ENCODE assay signal across 23 mouse cellular contexts in the genomic region with DNA sequence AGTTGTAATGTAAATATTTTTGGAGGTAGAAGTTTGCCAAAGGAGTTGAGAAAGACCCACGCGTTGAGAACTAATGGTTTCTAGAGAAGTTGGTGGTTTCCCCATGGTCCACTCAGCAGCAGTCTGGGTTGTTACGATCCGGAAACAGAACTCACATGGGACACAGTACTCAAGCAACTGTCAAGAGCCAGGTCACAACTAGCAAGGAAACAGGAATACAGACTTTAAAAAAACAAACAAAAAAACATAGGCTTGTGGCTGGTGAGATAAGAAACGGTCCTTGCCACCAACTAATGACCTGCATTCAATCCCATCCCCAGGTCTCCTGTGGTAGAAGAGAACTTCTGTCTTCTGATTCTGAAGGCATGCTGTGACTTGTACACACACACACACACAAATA. TPM values are rescaled to one million over a fixed set of nuclear protein-coding genes. Genes with fewer than 3 reads are reported as not detected.
A peak's percentile ranks its signal among the peaks of the same experiment; 100 is the strongest.
DNase-seq lines count a peak whose midpoint lies in the region; ATAC-seq lines count a peak whose summit lies in the region.
"Had no signal": no experiment of that assay in that cellular context is flagged by ENCODE, and none has a peak within 500 bp of the region (broad histone marks: within the 10 kb centered on the region; RNA-seq: fewer than 3 reads in every experiment).

No protein-coding gene starts in this region.

- ATAC-seq in granulocyte monocyte progenitor cell, adult 5-6 weeks (replicated peaks; ENCODE audit: poor library complexity, severe bottlenecking) = peak; percentile 98
- ATAC-seq in liver, embryonic 16.5 days (ENCODE audit: low read depth) = no peak
- ATAC-seq in monocyte, adult 5-6 weeks (replicated peaks; ENCODE audit: insufficient number of reproducible peaks, low FRiP score, low TSS enrichment, poor library complexity, severe bottlenecking) = no peak
- ATAC-seq in intestine, embryonic 15.5 days = no peak
- ATAC-seq: midbrain, embryonic 16.5 days had no signal

- H3K4me3 ChIP-seq in liver, embryonic 16.5 days (ENCODE audit: low read depth, low read length) = no peak overlapping the region
- no peak overlapping the region for H3K4me3 ChIP-seq in intestine, embryonic 15.5 days (replicated peaks)
- H3K4me3 ChIP-seq: forebrain, embryonic 12.5 days; gastrocnemius, adult 2 months; heart, embryonic 13.5 days; hindbrain, embryonic 13.5 days; layer of hippocampus, adult 2 months; limb, embryonic 13.5 days; midbrain, embryonic 10.5 days had no signal

- peaks cover 43% of the 10 kb centered on the region for H3K4me1 ChIP-seq in liver, embryonic 16.5 days (ENCODE audit: control insufficient read depth, low read depth, low read length)
- H3K4me1 ChIP-seq in intestine, embryonic 15.5 days (replicated peaks) = no peaks in the 10 kb centered on the region
- H3K4me1 ChIP-seq: forebrain, embryonic 12.5 days; heart, embryonic 13.5 days; hindbrain, embryonic 13.5 days; limb, embryonic 13.5 days; midbrain, embryonic 10.5 days had no signal

- no peaks in the 10 kb centered on the region for H3K9me3 ChIP-seq in liver, embryonic 16.5 days (replicated peaks; ENCODE audit: control insufficient read depth, low read length)
- no peaks in the 10 kb centered on the region for H3K9me3 ChIP-seq in intestine, embryonic 15.5 days
- H3K9me3 ChIP-seq: forebrain, embryonic 12.5 days; heart, embryonic 13.5 days; hindbrain, embryonic 13.5 days; limb, embryonic 13.5 days; midbrain, embryonic 10.5 days had no signal

- no peaks in the 10 kb centered on the region for H3K36me3 ChIP-seq in liver, embryonic 16.5 days (ENCODE audit: control insufficient read depth, insufficient read depth)
- no peaks in the 10 kb centered on the region for H3K36me3 ChIP-seq in intestine, embryonic 15.5 days
- H3K36me3 ChIP-seq: forebrain, embryonic 12.5 days; heart, embryonic 13.5 days; hindbrain, embryonic 13.5 days; limb, embryonic 13.5 days; midbrain, embryonic 10.5 days had no signal

- H3K4me2 ChIP-seq in liver, embryonic 16.5 days (ENCODE audit: low read depth, low read length) = no peak overlapping the region
- no peak overlapping the region for H3K4me2 ChIP-seq in intestine, embryonic 15.5 days (replicated peaks)
- H3K4me2 ChIP-seq: forebrain, embryonic 12.5 days; heart, embryonic 13.5 days; hindbrain, embryonic 13.5 days; limb, embryonic 13.5 days; lung, embryonic 14.5 days had no signal

- 14% methylated on average over 5 of the region's 5 CpGs for whole genome bisulfite sequencing in liver, embryonic 16.5 days (ENCODE audit: insufficient replicate concordance)
- 82% methylated on average over 5 of the region's 5 CpGs for WGBS in intestine, embryonic 15.5 days

- no peaks in the 10 kb centered on the region for H3K27me3 ChIP-seq in liver, embryonic 16.5 days (ENCODE audit: control insufficient read depth, insufficient read depth, low read depth, low read length)
- no peaks in the 10 kb centered on the region for H3K27me3 ChIP-seq in intestine, embryonic 15.5 days (replicated peaks)
- H3K27me3 ChIP-seq: forebrain, embryonic 12.5 days; heart, embryonic 13.5 days; hindbrain, embryonic 13.5 days; limb, embryonic 13.5 days had no signal

- no peak overlapping the region for H3K9ac ChIP-seq in liver, embryonic 16.5 days (ENCODE audit: low read depth, low read length)
- no peak overlapping the region for H3K9ac ChIP-seq in intestine, embryonic 15.5 days
- H3K9ac ChIP-seq: forebrain, embryonic 12.5 days; heart, embryonic 13.5 days; hindbrain, embryonic 13.5 days; limb, embryonic 13.5 days; lung, embryonic 14.5 days had no signal

- H3K27ac ChIP-seq in liver, embryonic 16.5 days (ENCODE audit: low read length) = peak overlapping the region; percentile 52
- H3K27ac ChIP-seq in intestine, embryonic 15.5 days = no peak overlapping the region
- H3K27ac ChIP-seq: forebrain, embryonic 12.5 days; gastrocnemius, adult 2 months; heart, embryonic 13.5 days; hindbrain, embryonic 13.5 days; layer of hippocampus, adult 2 months; limb, embryonic 13.5 days; midbrain, embryonic 10.5 days had no signal

- peak; percentile 40 for DNase-seq in heart, adult 11 months
- DNase-seq in heart, adult 8-10 months (ENCODE audit: low spot score) = no peak
- no peak for DNase-seq in cerebellum, adult 9-11 months
- DNase-seq: adrenal gland, postnatal 25 days; cerebellum, adult 8-10 months; gastrocnemius, adult 2 months; heart, adult 18-20 months; heart, postnatal 14 days; kidney, adult 2 months; kidney, postnatal 10 days; lung, embryonic 14.5 days; thymus, postnatal 25 days had no signal

RNA-seq across cellular contexts. Expression of gene Mrps36, which starts 6.3 kb away (rescaled TPM):
- total RNA-seq in heart, adult 8-10 months (2022) = 100 to 1,000 TPM; 179 to 227 (median 201) TPM
- total RNA-seq in granulocyte monocyte progenitor cell, adult 5-6 weeks (2014; fragmentation: Nextera tagmentation) = 73.2 and 108 TPM in 2 replicates
- total RNA-seq in granulocyte monocyte progenitor cell, adult 5-6 weeks (2017) = 71.7 and 102 TPM in 2 replicates
- polyA plus RNA-seq in liver, embryonic 16.5 days (2015; fragmentation: Nextera tagmentation; extraction: Ambion mirVana) = 92.4 and 98.8 TPM in 2 replicates
- total RNA-seq in monocyte, adult 5-6 weeks (2017) = 24.7 to 40.9 TPM (median 39.2 TPM) in 3 replicates
- polyA plus RNA-seq in intestine, embryonic 15.5 days (2015; fragmentation: Nextera tagmentation; extraction: Ambion mirVana) = 253 and 271 TPM in 2 replicates

RNA-seq across cellular contexts. Expression of gene Cdk7, which starts 20.1 kb away (rescaled TPM):
- total RNA-seq in heart, adult 8-10 months (2022) = 10 to 100 TPM; 17.1 to 24.8 (median 19.6) TPM
- 37.8 and 52.0 TPM in 2 replicates for total RNA-seq in granulocyte monocyte progenitor cell, adult 5-6 weeks (2014; fragmentation: Nextera tagmentation)
- 43.3 and 54.5 TPM in 2 replicates for total RNA-seq in granulocyte monocyte progenitor cell, adult 5-6 weeks (2017)
- 28.7 and 31.4 TPM in 2 replicates for polyA plus RNA-seq in liver, embryonic 16.5 days (2015; fragmentation: Nextera tagmentation; extraction: Ambion mirVana)
- total RNA-seq in monocyte, adult 5-6 weeks (2017) = 21.2 to 49.2 TPM (median 26.1 TPM) in 3 replicates
- 78.4 and 79.1 TPM in 2 replicates for polyA plus RNA-seq in intestine, embryonic 15.5 days (2015; fragmentation: Nextera tagmentation; extraction: Ambion mirVana)

RNA-seq across cellular contexts. Expression of gene Cenph, which starts 24.9 kb away (rescaled TPM):
- under 1 TPM in 2 of 4 experiments, not detected in 2; 0.25 to 0.28 TPM for total RNA-seq in heart, adult 8-10 months (2022)
- 37.1 and 51.9 TPM in 2 replicates for total RNA-seq in granulocyte monocyte progenitor cell, adult 5-6 weeks (2014; fragmentation: Nextera tagmentation)
- 56.6 and 69.5 TPM in 2 replicates for total RNA-seq in granulocyte monocyte progenitor cell, adult 5-6 weeks (2017)
- 24.0 and 24.2 TPM in 2 replicates for polyA plus RNA-seq in liver, embryonic 16.5 days (2015; fragmentation: Nextera tagmentation; extraction: Ambion mirVana)
- total RNA-seq in monocyte, adult 5-6 weeks (2017) = 0.68 to 3.1 TPM (median 2.5 TPM) in 3 replicates
- polyA plus RNA-seq in intestine, embryonic 15.5 days (2015; fragmentation: Nextera tagmentation; extraction: Ambion mirVana) = 30.8 and 31.4 TPM in 2 replicates
- total RNA-seq: gastrocnemius, adult 2 months; heart, adult 18-20 months had no signal

RNA-seq across cellular contexts. Expression of gene Ccnb1, which starts 35.6 kb away (rescaled TPM):
- total RNA-seq in heart, adult 8-10 months (2022) = under 1 TPM in 3 of 4 experiments, not detected in 1; 0.19 to 0.63 (median 0.28) TPM
- 26.8 and 43.5 TPM in 2 replicates for total RNA-seq in granulocyte monocyte progenitor cell, adult 5-6 weeks (2014; fragmentation: Nextera tagmentation)
- 231 and 274 TPM in 2 replicates for total RNA-seq in granulocyte monocyte progenitor cell, adult 5-6 weeks (2017)
- polyA plus RNA-seq in liver, embryonic 16.5 days (2015; fragmentation: Nextera tagmentation; extraction: Ambion mirVana) = 186 and 211 TPM in 2 replicates
- total RNA-seq in monocyte, adult 5-6 weeks (2017) = 1.5 to 1.8 TPM (median 1.6 TPM) in 3 replicates
- 204 and 217 TPM in 2 replicates for polyA plus RNA-seq in intestine, embryonic 15.5 days (2015; fragmentation: Nextera tagmentation; extraction: Ambion mirVana)
- total RNA-seq: gastrocnemius, adult 2 months had no signal
